Mouse (Mus musculus): Measurements from ENCODE around the gene Kcnk10. TPM values are rescaled to one million over a fixed set of nuclear protein-coding genes. Genes with fewer than 3 reads are reported as not detected.

Kcnk10 gene
- polyA plus RNA-seq, 1 experiment from 2014 or later = 40.9 TPM

- Histone ChIP-seq H3K9me3 (ENCODE audit: control insufficient read depth, low read length) (no peaks in the 10 kb centered on the region), H3K4me1 (ENCODE audit: control insufficient read depth, insufficient read depth, low read length) (no peaks in the 10 kb centered on the region; the same call in 1 of the 2 replicates), H3K36me3 (ENCODE audit: control insufficient read depth, insufficient read depth, low read length) (no peaks in the 10 kb centered on the region), H3K9ac (ENCODE audit: low read length) (no peak overlapping the region), H3K4me2 (no peak overlapping the region), H3K27ac (ENCODE audit: low read depth, low read length) (no peak overlapping the region), H3K27me3 (ENCODE audit: control insufficient read depth, insufficient read depth, low read length) (no peaks in the 10 kb centered on the region), H3K4me3 (ENCODE audit: low read depth, low read length) (no peak overlapping the region)
- ATAC-seq (ENCODE audit: low FRiP score) (no peak), DNase-seq (ENCODE audit: low spot score, missing footprints) (no peak)
- 56% methylated on average over 6 of the region's 6 CpGs for WGBS
These were observed 158.3 kb downstream of the Kcnk10 start for GRCm38 (mm10) chr12:98419849-98420248.

GRCm38 (mm10) chr12:98409580-98409979 lies 168.5 kb downstream of the Kcnk10 start:
- Histone ChIP-seq H3K27me3 (ENCODE audit: control insufficient read depth, insufficient read depth, low read length) (no peaks in the 10 kb centered on the region), H3K27ac (ENCODE audit: low read depth, low read length) (no peak overlapping the region), H3K4me2 (no peak overlapping the region), H3K9ac (ENCODE audit: low read length) (no peak overlapping the region), H3K4me3 (ENCODE audit: low read depth, low read length) (no peak overlapping the region), H3K36me3 (ENCODE audit: control insufficient read depth, insufficient read depth, low read length) (no peaks in the 10 kb centered on the region), H3K4me1 (ENCODE audit: control insufficient read depth, insufficient read depth, low read length) (no peaks in the 10 kb centered on the region), H3K9me3 (ENCODE audit: control insufficient read depth, low read length) (no peaks in the 10 kb centered on the region)
- WGBS = 42% methylated on average over 2 of the region's 2 CpGs
- DNase-seq (ENCODE audit: low spot score, missing footprints) = no peak
- ATAC-seq (ENCODE audit: low FRiP score) = no peak

DNA sequence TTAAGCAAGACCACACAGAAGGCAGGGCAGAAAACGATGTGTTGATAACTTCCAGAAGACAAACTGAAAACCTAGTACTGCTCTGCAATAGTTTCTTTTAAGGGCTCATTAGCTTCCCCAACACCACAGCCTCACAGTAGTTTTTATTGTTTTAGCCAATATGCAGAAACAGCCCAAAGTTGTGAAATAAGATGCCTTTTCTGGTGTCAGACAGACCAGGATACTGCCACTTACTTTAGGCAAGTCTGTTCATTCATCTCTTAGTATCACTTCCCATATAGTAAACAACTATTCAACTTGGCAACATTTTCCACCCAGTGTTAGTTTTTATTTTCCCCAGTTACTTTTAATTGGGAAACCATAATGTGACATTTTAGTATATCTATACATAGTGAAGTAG lies 171.5 kb downstream of the Kcnk10 start:
- H3K36me3 ChIP-seq (ENCODE audit: control insufficient read depth, insufficient read depth, low read length) = no peaks in the 10 kb centered on the region
- WGBS = 79% methylated on average over 1 of the region's 1 CpGs
- H3K4me1 ChIP-seq (ENCODE audit: control insufficient read depth, insufficient read depth, low read length) = no peaks in the 10 kb centered on the region
- no peak overlapping the region for H3K9ac ChIP-seq (ENCODE audit: low read length)
- no peak for ATAC-seq (ENCODE audit: low FRiP score)
- no peak for DNase-seq (ENCODE audit: low spot score, missing footprints)
- no peaks in the 10 kb centered on the region for H3K27me3 ChIP-seq (ENCODE audit: control insufficient read depth, insufficient read depth, low read length)
- H3K27ac ChIP-seq (ENCODE audit: low read depth, low read length) = no peak overlapping the region
- no peaks in the 10 kb centered on the region for H3K9me3 ChIP-seq (ENCODE audit: control insufficient read depth, low read length)
- no peak overlapping the region for H3K4me2 ChIP-seq
- no peak overlapping the region for H3K4me3 ChIP-seq (ENCODE audit: low read depth, low read length)

GRCm38 (mm10) chr12:98406076-98406475 lies 172.0 kb downstream of the Kcnk10 start:
- Histone ChIP-seq H3K36me3 (ENCODE audit: control insufficient read depth, insufficient read depth, low read length) (no peaks in the 10 kb centered on the region), H3K4me3 (ENCODE audit: low read depth, low read length) (no peak overlapping the region), H3K9ac (ENCODE audit: low read length) (no peak overlapping the region), H3K4me2 (no peak overlapping the region), H3K27ac (ENCODE audit: low read depth, low read length) (no peak overlapping the region), H3K9me3 (ENCODE audit: control insufficient read depth, low read length) (no peaks in the 10 kb centered on the region), H3K27me3 (ENCODE audit: control insufficient read depth, insufficient read depth, low read length) (no peaks in the 10 kb centered on the region), H3K4me1 (ENCODE audit: control insufficient read depth, insufficient read depth, low read length) (no peaks in the 10 kb centered on the region)
- WGBS = 13% methylated on average over 4 of the region's 4 CpGs
- 0 out of 2 replicates have a peak, but pooled peaks have one; percentile 33 for ATAC-seq (ENCODE audit: low FRiP score)
- no peak for DNase-seq (ENCODE audit: low spot score, missing footprints)

GRCm38 (mm10) chr12:98396586-98396985 lies 181.5 kb downstream of the Kcnk10 start:
- Histone ChIP-seq H3K4me3 (ENCODE audit: low read depth, low read length) (no peak overlapping the region), H3K4me2 (no peak overlapping the region), H3K9ac (ENCODE audit: low read length) (no peak overlapping the region), H3K27ac (ENCODE audit: low read depth, low read length) (no peak overlapping the region), H3K9me3 (ENCODE audit: control insufficient read depth, low read length) (no peaks in the 10 kb centered on the region), H3K4me1 (ENCODE audit: control insufficient read depth, insufficient read depth, low read length) (no peaks in the 10 kb centered on the region), H3K36me3 (ENCODE audit: control insufficient read depth, insufficient read depth, low read length) (no peaks in the 10 kb centered on the region), H3K27me3 (ENCODE audit: control insufficient read depth, insufficient read depth, low read length) (no peaks in the 10 kb centered on the region)
- peak; percentile 41 for DNase-seq (ENCODE audit: low spot score, missing footprints)
- WGBS = 91% methylated on average over 4 of the region's 4 CpGs
- no peak for ATAC-seq (ENCODE audit: low FRiP score)

- DNase-seq (ENCODE audit: low spot score, missing footprints) = no peak
- Histone ChIP-seq H3K9ac (ENCODE audit: low read length) (no peak overlapping the region), H3K27me3 (ENCODE audit: control insufficient read depth, insufficient read depth, low read length) (no peaks in the 10 kb centered on the region), H3K4me2 (no peak overlapping the region), H3K27ac (ENCODE audit: low read depth, low read length) (no peak overlapping the region), H3K4me1 (ENCODE audit: control insufficient read depth, insufficient read depth, low read length) (no peaks in the 10 kb centered on the region), H3K9me3 (ENCODE audit: control insufficient read depth, low read length) (no peaks in the 10 kb centered on the region), H3K36me3 (ENCODE audit: control insufficient read depth, insufficient read depth, low read length) (no peaks in the 10 kb centered on the region), H3K4me3 (ENCODE audit: low read depth, low read length) (no peak overlapping the region)
- 88% methylated on average over 5 of the region's 5 CpGs for WGBS
- no peak for ATAC-seq (ENCODE audit: low FRiP score)
These were observed 184.0 kb downstream of the Kcnk10 start for GRCm38 (mm10) chr12:98394115-98394514.

DNA sequence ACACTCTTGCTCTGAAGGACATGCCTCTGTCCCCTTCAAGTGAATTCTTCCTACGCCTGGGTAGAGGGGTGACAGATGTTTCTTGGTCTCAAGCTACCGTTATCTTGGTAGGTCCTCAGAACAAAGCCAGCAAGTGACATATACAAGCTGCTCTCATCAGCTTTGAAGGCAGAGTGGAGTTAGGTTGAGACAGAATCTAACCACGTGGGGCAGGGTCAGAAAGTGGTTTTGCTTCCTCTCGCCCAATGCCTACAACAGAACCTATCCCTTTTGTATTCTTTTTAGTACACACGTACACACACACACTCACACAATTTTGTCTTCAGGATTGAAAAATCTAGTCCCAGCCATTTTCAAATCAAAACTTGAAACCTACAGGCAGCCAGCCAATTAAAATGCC lies 186.8 kb downstream of the Kcnk10 start:
- H3K4me3 ChIP-seq (ENCODE audit: low read depth, low read length) = no peak overlapping the region
- 87% methylated on average over 5 of the region's 5 CpGs for WGBS
- no peaks in the 10 kb centered on the region for H3K36me3 ChIP-seq (ENCODE audit: control insufficient read depth, insufficient read depth, low read length)
- DNase-seq (ENCODE audit: low spot score, missing footprints) (peak; percentile 19), ATAC-seq (ENCODE audit: low FRiP score) (no peak)
- H3K27me3 ChIP-seq (ENCODE audit: control insufficient read depth, insufficient read depth, low read length) = no peaks in the 10 kb centered on the region
- no peaks in the 10 kb centered on the region for H3K4me1 ChIP-seq (ENCODE audit: control insufficient read depth, insufficient read depth, low read length)
- no peak overlapping the region for H3K4me2 ChIP-seq
- no peak overlapping the region for H3K27ac ChIP-seq (ENCODE audit: low read depth, low read length)
- H3K9me3 ChIP-seq (ENCODE audit: control insufficient read depth, low read length) = no peaks in the 10 kb centered on the region
- no peak overlapping the region for H3K9ac ChIP-seq (ENCODE audit: low read length)

GRCm38 (mm10) chr12:98389618-98390017 lies 188.5 kb downstream of the Kcnk10 start:
- H3K9ac ChIP-seq (ENCODE audit: low read length) = no peak overlapping the region
- H3K27me3 ChIP-seq (ENCODE audit: control insufficient read depth, insufficient read depth, low read length) = no peaks in the 10 kb centered on the region
- DNase-seq (ENCODE audit: low spot score, missing footprints) (no peak), ATAC-seq (ENCODE audit: low FRiP score) (no peak)
- no peaks in the 10 kb centered on the region for H3K4me1 ChIP-seq (ENCODE audit: control insufficient read depth, insufficient read depth, low read length)
- H3K4me2 ChIP-seq = no peak overlapping the region
- H3K27ac ChIP-seq (ENCODE audit: low read depth, low read length) = no peak overlapping the region
- 93% methylated on average over 4 of the region's 4 CpGs for WGBS
- H3K36me3 ChIP-seq (ENCODE audit: control insufficient read depth, insufficient read depth, low read length) = no peaks in the 10 kb centered on the region
- H3K9me3 ChIP-seq (ENCODE audit: control insufficient read depth, low read length) = no peaks in the 10 kb centered on the region
- H3K4me3 ChIP-seq (ENCODE audit: low read depth, low read length) = no peak overlapping the region
